Mouse (Mus musculus): ENCODE data around the gene Mtch2.

The Mtch2 gene

DNA sequence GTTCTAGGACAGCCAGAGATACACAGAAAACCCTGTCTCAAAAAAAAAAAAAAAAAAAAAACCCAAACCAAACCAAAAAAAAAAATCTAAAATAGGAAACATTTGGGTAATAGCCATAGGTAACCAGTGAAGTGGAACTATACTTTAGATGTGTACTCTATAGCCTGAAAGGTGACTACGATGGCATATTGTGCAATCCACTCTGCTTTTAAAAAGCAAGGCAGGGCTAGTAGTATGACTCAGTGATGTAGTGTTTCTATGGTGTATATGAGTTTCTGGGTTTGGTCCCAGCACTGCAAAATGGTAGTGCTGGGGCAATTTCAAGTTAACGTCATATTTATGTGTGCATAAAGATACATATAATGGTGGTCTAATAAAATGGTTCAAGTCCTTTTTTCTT lies 59.8 kb downstream of the Mtch2 start:
- no peak for DNase-seq (ENCODE audit: low read depth, low spot score)

DNA sequence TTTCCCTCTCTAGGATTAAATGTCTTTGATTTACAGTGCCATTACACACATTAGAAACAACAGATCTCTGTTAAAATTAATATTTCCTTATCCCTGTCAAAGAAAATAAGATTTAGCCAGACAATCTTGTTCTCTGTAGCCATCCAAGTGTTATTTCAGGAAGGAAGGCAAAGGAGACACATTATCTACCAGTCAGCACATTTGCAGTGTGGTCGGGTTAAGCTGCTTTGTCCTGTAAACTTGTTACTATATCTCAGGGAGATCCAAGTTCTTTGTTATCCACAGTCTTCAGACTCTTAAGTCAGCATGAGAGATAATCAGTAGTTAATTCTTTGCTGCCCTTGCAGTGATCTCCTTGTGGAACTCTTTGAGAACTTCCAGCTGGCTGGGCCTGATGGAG lies 63.9 kb downstream of the Mtch2 start:
- no peak for DNase-seq (ENCODE audit: low read depth, low spot score)

- no peak for DNase-seq (ENCODE audit: low read depth, low spot score)
These were observed 64.7 kb downstream of the Mtch2 start for GRCm38 (mm10) chr2:90911668-90912067.

- no peak for DNase-seq (ENCODE audit: low read depth, low spot score)
These were observed 66.7 kb downstream of the Mtch2 start for GRCm38 (mm10) chr2:90913671-90914070.

- DNase-seq (ENCODE audit: low read depth, low spot score) = no peak
These were observed 68.6 kb downstream of the Mtch2 start for GRCm38 (mm10) chr2:90915516-90915915.
